Mouse (Mus musculus) lung, postnatal 4 days (tissue): ENCODE data around the gene Rpp25l.
"Not testable (repeated sequence)": the region's sequence is repeated elsewhere in the genome, so short reads cannot be mapped to it uniquely, and the experiment has no call there.

Experiments used
- DNase-seq, 2 experiments: peaks; one replicate each; pipeline ENCODE4 v3.0.0; 2021

The Rpp25l gene

DNA sequence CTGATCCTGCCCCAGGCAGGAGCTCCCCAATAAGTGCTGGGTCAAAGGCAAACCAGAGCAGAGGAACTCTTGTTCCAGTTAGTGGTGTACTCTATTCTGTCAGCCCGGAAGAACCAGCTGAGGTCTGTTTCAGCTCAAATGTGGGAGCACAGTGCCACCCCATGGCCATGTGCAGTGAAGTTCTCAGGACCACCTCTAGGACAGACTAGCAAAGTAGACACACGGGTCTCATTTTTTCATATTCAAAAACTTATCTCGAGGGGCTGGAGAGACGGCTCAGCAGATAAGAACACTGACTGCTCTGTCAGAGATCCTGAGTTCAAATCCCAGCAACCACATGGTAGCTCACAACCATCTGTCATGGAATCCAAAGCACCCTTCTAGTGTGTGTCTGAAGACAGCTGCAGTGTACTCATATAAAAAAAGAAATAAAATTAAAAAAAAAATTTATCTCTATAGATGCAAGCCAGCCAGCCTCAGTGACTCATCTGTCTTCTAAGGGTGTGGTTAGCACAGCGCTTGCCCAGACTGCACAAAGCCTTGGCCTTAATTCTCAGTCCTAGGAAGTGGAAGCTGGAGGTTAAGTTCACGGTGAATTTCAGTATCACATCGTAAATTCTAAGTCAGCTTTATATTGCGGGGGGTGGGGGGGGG lies 24.4 kb upstream of the Rpp25l start:
- DNase-seq: peak; percentile 72 to 83

DNA sequence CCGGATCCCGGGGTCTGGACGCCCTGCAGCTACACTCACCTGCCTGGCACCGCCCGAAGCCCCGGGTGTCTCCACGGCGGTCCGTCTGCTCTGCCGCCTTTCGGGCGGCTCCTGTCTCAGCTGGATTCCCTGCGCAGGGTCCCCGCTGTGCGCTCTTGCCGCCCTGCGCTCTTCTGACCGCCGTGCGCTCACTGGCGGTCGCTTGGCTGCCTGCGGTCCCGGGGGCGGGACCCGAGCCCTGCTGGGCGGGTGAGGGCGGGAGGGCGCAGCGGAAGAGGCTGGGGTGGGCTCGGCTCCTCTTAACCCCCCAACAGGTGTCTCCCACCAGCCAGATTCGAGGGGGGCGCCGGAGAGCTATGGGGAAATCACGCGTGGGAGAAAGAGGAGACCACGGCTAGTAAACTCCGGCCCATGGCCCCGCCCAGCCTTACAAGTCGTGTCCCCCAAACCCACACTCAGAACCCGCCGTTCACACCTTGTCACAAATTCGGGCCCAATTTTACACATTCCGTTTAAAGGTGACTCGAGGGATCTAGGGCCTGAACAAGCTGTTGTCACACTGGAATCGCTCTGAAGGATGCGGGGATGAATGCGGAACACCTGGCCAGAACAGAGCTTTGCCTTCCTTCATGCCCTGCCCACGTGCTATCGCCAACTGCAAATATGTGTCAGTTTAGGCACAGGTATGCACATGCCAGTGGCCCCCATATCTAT lies 17.9 kb upstream of the Rpp25l start, which contains the start of gene Arid3c:
TSS of gene Arid3c (minus strand) at position 91 of the 714 bp plus-strand sequence.
- no peak for DNase-seq

DNA sequence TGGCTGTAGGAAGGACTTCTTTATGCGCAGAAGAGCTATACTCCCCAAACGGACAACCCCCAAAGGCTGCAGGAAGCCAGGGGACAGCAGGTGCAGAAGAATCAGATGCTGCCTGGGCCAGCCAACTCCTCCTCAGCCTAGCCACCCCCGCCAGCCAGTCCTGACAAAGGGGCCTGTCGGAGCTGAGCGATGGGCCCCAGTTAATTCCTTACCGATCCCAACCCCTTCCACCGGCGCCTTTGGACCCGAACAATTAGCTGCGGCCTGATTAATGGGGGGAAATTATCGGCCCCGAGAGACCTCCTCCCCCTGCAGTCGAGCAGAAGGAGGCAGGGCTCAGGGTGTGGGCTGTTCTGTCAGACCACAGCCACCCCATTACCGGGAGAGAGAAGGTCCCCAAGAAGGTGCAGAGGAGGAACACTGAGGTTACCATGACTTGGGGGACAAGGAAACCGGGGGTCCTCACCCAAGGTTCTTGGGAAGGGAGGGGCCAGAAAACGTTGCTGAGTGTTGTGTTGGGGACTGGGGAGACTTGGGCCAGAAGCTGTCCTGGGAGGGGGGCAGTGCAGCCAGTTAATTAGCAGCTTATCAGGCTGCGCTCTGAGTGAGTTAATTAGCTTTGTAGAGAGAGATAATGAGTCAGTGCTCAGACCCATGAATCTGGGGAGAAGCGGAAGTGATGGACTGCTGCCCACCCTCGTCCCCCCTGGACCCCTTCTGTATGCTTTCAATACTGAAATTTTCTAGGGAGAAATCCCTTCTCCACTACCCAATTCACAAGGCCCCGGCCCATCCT lies 13.7 kb upstream of the Rpp25l start:
- DNase-seq: no peak

DNA sequence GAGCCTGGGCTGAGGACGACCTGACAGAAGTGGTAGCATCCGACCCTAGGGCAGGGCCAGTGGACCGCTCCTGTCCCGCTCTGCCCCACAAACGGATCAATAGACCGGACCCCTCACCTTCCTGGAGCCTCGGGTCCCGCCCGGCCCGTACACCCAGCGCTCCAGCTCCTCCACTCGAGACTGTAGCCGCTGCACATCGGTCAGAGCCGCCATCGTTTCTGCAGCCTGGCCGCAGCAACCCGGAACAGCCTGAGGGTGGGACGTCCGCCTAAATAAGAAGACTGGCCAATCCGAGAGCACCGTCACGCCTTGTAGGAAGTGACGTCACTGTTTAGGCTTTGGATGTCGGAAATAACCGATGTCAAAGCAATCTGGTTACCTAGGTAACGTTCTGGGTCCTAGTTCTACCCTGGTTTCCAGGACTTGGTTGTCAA lies 9.6 kb upstream of the Rpp25l start, which contains the start of gene Dctn3:
TSS of gene Dctn3 (minus strand) at position 253 of the 434 bp plus-strand sequence.
- DNase-seq: peak; percentile 90 to 92

DNA sequence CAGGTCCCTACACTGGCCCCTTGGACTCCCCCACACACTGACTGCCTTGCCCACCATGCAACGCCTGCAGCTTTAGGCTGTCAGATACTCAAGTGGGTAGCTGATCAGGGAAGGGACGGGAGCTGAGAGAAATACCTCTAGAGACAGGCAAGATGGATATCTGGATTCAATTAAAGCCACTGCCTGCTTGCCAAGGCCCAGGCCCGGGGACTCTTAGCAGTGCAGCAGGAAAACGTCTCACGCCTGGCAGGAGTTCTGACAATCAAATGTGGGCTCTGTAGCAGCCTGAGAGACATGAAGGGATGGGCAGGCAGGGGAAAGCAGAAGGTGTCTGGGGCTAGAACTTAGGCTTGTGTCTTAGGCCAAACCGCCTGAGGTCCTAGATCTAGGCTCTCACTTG lies 3.5 kb upstream of the Rpp25l start:
- no peak for DNase-seq

DNA sequence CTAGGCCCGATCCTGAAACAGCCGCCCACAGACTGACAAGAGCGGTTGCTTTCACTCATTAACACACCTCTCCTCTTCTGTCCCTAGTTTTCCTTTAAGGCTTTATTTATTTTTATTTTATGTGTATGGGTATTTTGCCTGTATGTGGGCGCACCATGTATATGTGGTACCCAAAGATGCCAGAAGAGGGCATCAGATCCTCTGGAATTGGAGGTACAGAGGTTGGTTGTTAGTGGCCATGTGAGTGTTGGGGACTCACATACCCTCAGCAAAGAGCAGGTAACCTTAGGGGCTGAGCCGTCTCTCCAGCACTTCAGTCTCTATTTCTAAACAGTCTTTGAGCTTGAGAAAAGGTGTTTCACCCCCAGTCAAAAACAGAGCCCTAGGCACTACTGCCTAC lies 2.3 kb upstream of the Rpp25l start:
- peak in 1 of 2 experiments; percentile 60 for DNase-seq

DNA sequence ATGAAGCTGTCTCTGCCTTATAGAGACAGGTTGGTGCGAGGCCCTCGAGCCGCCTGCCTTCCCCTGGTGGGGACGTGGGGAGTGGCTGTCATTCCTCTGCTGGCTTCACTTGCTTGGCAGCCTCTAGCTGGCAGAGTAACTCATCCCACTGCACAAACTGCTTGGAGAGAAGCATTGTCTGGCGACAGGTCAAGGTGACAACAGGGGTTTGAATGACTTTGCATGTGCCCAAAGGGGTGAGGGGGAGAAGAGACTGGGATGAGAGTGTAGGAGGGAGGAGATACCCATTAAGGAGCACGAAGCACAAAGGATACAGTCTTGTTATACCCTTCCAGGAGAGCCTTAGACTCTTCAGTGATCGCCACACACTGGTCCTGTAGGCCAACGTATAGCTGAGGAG lies 1.7 kb upstream of the Rpp25l start:
- no peak for DNase-seq

DNA sequence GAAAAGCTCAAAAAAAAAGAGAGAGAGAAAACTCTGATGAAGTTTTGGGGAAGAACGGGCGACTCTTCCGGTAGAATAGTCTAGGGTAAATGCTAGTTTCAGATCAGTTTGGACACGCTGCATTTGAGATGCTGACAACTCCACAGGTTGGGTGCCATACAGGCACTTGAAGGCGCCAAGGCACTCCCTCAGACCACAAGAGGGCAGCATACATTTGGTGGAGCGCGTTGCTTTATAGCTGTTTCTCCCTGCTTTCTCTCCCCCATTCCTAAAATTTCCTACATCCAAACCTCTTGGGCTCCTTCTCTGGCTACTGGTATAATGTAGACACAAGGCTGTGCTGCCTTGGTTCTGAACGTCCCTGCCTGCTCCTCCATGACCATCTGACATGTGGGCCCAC lies 942 bp upstream of the Rpp25l start:
- DNase-seq: peak; percentile 64 to 76

DNA sequence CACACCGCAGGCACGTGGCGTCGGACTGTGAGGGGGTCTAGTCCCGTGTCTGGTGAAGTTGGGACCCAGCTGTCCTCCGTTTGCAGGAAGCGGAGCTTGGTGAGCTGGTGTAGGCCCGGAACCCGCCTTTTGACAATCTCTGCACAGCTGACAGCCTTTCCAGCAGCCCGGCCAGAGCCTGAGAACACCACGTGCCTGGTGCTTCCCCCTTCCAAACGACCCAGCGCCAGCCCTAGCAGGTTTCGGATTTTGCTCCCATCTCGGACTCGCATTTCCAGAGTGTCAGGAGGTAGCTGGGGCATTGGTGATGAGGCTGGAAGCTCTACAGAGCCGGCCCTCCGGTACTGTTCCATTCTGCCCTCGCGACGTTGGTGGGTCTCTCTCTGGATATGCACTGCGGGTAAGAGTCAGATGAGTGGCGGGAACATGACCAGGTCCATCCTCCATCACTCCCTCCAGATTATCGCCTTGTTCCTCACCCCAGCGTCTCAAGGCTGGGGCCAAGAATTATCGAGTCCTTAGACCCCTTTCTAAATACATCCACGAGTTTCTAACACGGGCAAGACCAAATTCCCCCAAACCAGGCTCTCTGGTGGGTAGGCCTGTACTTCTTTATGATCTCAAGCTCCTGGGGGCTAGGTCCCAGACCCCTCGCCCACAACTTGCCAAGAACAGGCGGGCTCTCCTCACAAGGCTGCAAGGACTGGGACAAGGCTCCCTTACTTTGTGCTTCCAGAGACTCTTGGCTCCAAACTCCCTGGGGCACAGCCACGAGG lies 725 bp downstream of the Rpp25l start:
- DNase-seq: no peak

DNA sequence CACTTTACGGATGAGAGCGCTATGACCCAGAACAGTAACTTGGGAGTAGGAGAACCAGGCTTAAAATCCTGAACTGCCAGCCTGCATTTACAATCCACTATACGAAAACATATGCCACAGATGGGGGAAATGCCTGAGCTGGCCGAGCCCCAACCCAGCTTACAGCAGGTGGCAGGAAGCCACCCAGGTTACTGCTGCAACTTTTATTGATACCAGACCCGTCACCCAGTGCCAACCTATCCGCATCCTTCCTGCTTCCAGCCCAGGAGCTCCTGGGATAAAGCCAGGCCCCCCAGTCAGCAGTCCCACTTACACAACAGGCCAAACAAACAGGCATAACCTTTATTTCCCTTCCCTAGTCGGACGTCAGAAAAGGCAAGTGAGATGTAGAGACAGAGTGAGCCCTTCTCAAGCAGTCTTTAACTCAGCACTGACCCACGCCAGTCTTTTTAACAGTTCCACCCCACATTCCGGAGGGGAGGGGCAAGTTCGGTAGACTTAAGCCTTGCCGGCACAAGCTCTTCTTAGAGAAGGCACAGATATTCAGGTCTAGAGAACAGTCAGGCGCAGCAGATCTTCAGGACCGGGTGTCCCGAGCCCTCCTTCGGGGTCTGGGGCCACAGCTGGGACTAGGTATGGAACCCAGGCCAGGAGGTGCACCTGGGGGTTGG lies 1.5 kb downstream of the Rpp25l start:
- no peak for DNase-seq

DNA sequence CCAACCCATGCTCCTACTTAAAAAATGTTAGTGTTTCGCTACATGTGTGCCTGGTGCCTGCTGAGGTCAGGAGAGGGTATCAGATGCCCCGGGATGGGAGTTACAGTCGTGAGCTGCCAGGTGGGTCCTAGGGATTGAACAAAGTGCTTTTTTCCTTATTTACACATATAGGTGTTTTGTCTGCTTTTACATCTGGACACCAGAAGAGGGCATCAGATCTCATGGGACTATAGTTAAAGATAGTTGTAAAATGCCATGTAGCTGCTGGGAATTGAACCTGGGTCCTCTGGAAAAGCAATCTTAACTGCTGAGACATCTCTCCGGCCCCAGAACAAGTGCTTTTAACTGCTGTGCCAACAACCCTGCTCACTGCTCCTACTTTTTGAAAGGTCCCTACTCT lies 3.1 kb downstream of the Rpp25l start:
- no peak for DNase-seq

DNA sequence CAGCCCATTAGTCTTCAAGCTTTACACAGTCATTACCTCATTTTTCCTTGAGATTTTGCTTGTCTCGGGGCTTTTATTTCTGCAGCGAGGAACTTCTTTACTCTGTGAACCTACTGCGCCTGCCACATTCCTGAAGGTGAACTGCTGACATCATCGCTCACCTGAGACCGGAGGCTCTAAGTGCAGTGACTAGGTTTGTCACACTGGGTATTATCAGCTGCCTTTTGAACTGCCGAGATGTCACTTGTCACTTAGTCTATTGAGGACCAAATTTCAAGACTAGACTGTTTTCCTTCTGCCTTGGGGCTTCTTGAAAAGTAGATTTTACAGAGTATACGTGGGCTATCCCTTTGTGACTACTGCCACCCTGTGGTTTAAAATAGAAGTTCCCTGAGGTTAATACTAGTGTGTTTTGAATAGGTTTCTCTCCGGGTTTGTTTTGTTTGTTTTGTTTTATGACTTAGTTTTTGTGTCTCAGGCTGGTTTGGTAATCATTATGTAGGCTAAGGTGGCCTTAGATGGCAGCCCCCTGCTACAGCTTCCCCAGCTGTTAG lies 5.1 kb downstream of the Rpp25l start:
- peak in 1 of 2 experiments; percentile 42 for DNase-seq

DNA sequence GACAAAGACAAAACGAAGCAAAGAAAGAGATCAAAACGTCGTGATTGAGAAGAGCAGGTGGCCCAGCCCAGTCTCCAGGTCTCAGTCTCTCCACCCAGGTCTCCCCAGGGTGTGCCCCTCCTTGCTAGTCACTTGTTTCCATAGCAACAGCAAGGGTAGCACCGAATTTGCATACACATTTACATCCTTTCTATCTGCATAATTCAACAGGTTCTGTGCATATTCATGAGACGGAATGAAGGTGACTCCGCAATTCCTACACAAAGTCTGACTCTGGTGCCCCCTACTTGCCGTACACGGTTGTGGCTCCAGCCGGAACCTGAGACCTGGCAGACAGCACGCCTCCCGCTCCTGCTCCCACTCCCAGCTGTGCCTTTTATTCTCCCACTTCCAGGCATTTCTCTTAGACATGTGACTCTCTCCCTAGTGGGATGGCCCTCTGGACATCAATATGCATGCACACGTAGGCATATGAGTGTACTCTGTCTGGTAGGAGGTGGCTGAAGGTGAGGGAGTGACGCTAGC lies 6.3 kb downstream of the Rpp25l start:
- peak; percentile 66 to 69 for DNase-seq

DNA sequence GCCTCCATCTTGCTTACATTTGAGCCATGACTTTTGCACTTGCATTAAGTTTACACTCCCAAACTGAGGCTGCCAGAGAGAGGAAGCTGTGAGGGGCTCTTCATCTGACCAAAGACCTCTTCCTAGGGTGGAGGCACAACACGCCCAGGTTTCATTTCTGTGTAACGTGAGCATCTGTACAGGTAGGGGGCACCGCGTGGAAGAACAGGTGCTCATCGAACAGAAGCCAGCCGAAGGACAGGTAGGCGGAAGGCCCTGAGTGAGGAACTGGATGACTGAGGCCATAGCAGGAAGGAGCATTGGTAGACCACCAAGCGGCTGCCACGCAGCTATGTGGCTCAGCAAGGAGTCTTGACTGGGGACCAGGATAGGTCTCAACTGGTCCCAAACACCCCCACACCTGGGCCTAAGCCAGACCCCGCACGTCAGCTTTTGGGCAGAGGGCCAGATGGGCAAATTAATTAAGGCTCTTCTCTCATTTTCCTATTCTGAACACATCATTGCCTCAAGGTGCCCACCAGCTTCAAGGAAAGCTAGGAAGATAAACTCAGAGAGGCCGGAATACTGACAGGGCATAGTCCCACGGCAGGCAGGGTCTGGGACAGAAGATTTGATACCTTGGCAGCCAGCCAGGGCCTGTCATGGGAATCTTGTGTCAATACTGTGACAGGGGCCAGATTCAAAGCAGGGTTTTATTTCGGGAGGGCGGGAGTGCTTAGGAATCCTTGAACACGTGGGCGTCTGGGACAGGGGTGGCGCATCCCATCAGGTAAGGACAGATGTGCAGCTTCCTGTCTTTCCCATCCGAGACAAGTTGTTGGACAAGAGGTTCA lies 7.2 kb downstream of the Rpp25l start:
- no peak for DNase-seq

DNA sequence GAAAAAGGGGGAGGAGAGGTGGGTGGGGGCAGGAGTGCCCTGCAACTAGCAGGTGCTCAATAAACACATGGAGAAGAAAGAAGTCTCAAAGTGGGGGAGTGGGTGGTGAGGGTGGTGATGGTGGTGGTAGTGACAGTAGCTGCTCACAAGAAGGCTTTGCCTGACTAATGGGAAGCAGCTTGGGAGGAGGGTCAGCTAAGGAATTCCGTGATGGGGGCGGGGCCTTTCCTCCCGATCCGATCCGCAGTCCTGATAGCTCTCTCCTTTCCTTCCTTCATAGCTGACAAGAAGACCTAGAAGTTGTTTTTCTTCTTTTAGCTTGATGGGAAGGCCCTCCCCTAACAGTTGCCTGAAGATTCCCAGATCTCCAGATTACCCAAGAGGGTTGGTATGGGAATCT lies 8.7 kb downstream of the Rpp25l start:
- DNase-seq: no peak

DNA sequence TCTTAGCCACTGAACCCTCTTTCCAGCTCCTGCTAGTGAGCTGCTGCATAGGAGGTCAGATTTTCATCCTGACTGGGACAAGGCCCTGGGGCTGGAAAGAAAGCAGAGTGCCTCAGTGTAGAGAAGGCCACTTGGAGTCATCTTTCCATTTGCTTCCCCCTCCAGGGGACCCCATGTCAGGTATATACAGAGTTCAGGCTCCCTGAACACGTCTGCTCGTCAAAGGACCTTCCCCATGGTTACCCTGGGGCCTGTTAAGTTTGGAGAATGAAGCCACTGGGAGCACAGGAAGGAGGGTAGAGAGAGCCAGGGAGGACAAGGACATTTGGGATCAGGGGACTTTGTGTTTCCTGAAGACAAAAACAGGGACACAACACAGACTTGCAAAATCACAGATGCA lies 11.1 kb downstream of the Rpp25l start:
- DNase-seq: not testable (repeated sequence)

DNA sequence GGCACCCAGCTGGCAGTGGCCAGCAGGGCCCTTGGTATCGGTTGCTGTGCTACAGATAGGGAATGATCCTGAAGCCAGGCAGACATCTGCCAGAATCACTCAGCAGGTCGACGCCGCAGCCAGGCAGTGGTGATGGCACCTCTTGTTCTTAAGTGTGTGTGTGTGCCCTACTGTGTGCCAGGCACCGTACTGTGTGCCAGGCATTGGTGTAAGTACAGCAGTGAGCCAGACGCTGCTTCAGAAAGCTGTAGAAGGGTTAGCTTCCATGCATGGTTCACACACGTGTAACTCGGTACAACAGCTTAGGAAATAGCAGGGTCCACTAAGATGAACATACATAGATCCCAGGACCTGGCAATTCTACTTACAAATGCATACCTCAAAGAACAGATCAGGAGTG lies 13.1 kb downstream of the Rpp25l start:
- not testable (repeated sequence) for DNase-seq

DNA sequence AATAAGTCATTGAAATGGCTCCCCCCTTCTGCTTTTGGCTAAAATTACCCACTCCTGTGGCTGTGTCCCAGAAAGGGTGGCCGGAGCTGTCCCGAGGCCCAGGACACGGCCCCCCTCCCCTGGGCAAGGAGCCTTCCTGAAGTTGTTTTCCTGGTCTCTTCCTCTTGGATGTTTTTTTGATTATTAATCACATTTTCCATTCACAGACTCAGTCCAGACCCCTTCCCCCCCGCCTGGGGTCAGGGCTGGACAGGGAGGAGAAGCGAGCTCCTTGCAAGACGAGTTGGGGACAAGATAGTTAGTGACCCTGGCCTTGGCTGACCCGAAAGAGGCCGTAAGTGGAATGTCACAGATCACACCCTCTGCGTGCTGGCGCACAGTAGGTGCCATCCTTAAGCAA lies 13.6 kb downstream of the Rpp25l start, which contains the start of gene Il11ra1:
TSS of gene Il11ra1 (plus strand) at position 207 of the 400 bp plus-strand sequence.
- DNase-seq: not testable (repeated sequence)

DNA sequence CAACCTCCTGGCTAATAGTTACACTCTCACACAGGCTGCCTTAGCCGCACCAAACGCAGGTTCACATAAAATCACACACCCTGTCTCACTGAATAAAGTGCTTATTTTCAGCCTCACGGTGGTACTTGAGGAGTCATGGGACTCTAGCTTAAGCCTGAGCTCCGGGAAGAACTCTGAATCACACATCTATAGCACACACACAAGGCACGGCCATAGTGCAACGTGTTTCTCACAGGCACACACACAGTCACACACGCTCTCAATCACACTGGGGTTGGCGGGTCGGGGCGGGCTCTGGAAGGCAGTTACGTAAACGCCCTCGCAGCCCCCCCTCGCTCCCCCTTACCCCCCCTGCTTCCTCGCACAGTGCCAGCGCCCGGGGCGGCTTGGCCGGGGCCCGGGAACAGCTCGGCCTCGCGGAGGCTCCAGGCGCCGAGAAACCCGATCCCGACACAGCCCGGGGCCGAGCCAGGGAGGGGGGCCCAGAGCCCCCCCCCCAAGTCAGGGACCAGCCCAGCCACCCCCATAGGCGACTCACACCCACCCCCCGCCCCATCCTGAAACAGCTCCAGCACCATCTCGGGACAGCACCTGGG lies 14.8 kb downstream of the Rpp25l start:
- peak in 1 of 2 experiments; percentile 62 for DNase-seq
